ENCODE assay signal across 27 mouse cellular contexts in genomic region chr12:47211417-47212104, GRCm38 (mm10).
DNase-seq lines count a peak whose midpoint lies in the region; ATAC-seq and TF ChIP-seq lines count a peak whose summit lies in the region.
"Had no signal": no experiment of that assay in that cellular context is flagged by ENCODE, and none has a peak within 500 bp of the region (broad histone marks: within the 10 kb centered on the region; RNA-seq: fewer than 3 reads in every experiment).

No protein-coding gene starts in this region.

- CTCF ChIA-PET in Patski (lab: Charles Lee), result no interaction called here

- peak; percentile 74 for DNase-seq in kidney, adult 2 months
- DNase-seq in kidney, adult 18-20 months, result no peak
- no peak for DNase-seq in kidney, postnatal 14 days
- peak; percentile 32 for DNase-seq in kidney, postnatal 0 days (ENCODE audit: low spot score)
- no peak for DNase-seq in kidney, postnatal 4 days
- DNase-seq in Patski (ENCODE audit: low read depth, low spot score), result peak; percentile 30
- DNase-seq: adrenal gland, adult 2 months; adrenal gland, postnatal 10 days; adrenal gland, postnatal 25 days; B cell, adult 2 months; cerebellum, adult 11 months; cerebellum, adult 18-20 months; cerebellum, adult 8-10 months; cerebellum, adult 9-11 months; cerebellum, postnatal 14 days; cerebellum, postnatal 36 days; embryo, embryonic 11 days had no signal

- peak overlapping the region; percentile 78 for H3K27ac ChIP-seq in kidney, adult 2 months (ENCODE audit: insufficient read depth, low read depth, low read length)
- H3K27ac ChIP-seq in kidney, embryonic 15.5 days, result no peak overlapping the region
- no peak overlapping the region for H3K27ac ChIP-seq in kidney, postnatal 0 days
- H3K27ac ChIP-seq: embryonic facial prominence, embryonic 13.5 days; embryonic facial prominence, embryonic 15.5 days; forebrain, embryonic 10.5 days; forebrain, embryonic 12.5 days had no signal

- no peak overlapping the region for H3K4me3 ChIP-seq in kidney, adult 2 months (ENCODE audit: insufficient read depth, low read depth, low read length)
- no peak overlapping the region for H3K4me3 ChIP-seq in kidney, embryonic 15.5 days (replicated peaks)
- H3K4me3 ChIP-seq in kidney, postnatal 0 days (replicated peaks; ENCODE audit: low read depth, low read length), result no peak overlapping the region
- H3K4me3 ChIP-seq: embryonic facial prominence, embryonic 13.5 days; embryonic facial prominence, embryonic 15.5 days; erythroblast, embryonic 14.5 days; forebrain, embryonic 10.5 days; forebrain, embryonic 12.5 days had no signal

- TF ChIP-seq POLR2A in kidney, adult 2 months (IDR thresholded peaks at IDR 0.05; ENCODE audit: low read depth, low read length), result no peak

- in situ Hi-C loops in Patski (cut with MboI; ENCODE audit: low pct_unique_long_range_greater_than_20kb), result no loop called here

- no peaks in the 10 kb centered on the region for H3K27me3 ChIP-seq in kidney, adult 2 months (replicated peaks; ENCODE audit: control insufficient read depth, insufficient read depth, low read length)
- no peaks in the 10 kb centered on the region for H3K27me3 ChIP-seq in kidney, embryonic 15.5 days
- no peaks in the 10 kb centered on the region for H3K27me3 ChIP-seq in kidney, postnatal 0 days (ENCODE audit: insufficient read depth, low read length)
- H3K27me3 ChIP-seq in Patski, result no peaks in the 10 kb centered on the region
- H3K27me3 ChIP-seq: CH12.LX; embryonic facial prominence, embryonic 13.5 days; embryonic facial prominence, embryonic 15.5 days; forebrain, embryonic 12.5 days had no signal

- peaks cover 2% of the 10 kb centered on the region; the same call in 1 of the 2 replicates for H3K4me1 ChIP-seq in kidney, adult 2 months (ENCODE audit: control insufficient read depth, insufficient read depth, low read length)
- H3K4me1 ChIP-seq in kidney, embryonic 15.5 days, result no peaks in the 10 kb centered on the region
- H3K4me1 ChIP-seq in kidney, postnatal 0 days (replicated peaks; ENCODE audit: insufficient read depth, low read length), result no peaks in the 10 kb centered on the region
- H3K4me1 ChIP-seq: embryonic facial prominence, embryonic 13.5 days; embryonic facial prominence, embryonic 15.5 days; forebrain, embryonic 10.5 days; forebrain, embryonic 12.5 days had no signal

- no peak overlapping the region for H3K9ac ChIP-seq in kidney, embryonic 15.5 days
- no peak overlapping the region for H3K9ac ChIP-seq in kidney, postnatal 0 days (ENCODE audit: low read depth, low read length)
- H3K9ac ChIP-seq: embryonic facial prominence, embryonic 13.5 days; embryonic facial prominence, embryonic 15.5 days; forebrain, embryonic 12.5 days had no signal

- TF ChIP-seq CTCF in kidney, adult 2 months (conservative IDR thresholded peaks at IDR 0.05; ENCODE audit: insufficient read depth, insufficient read length, low read depth, low read length), result no peak
- TF ChIP-seq CTCF in kidney, postnatal 0 days (IDR thresholded peaks at IDR 0.05; ENCODE audit: low read depth), result no peak
- no peak for TF ChIP-seq CTCF in Patski (IDR thresholded peaks at IDR 0.05)

- 37% methylated on average over 4 of the region's 4 CpGs for WGBS in kidney, adult 2 months
- WGBS in kidney, embryonic 15.5 days, result 79% methylated on average over 4 of the region's 4 CpGs
- WGBS in kidney, postnatal 0 days, result 71% methylated on average over 4 of the region's 4 CpGs

- H3K36me3 ChIP-seq in kidney, adult 2 months (ENCODE audit: control insufficient read depth, insufficient read depth, low read length), result no peaks in the 10 kb centered on the region
- H3K36me3 ChIP-seq in kidney, embryonic 15.5 days, result no peaks in the 10 kb centered on the region
- no peaks in the 10 kb centered on the region for H3K36me3 ChIP-seq in kidney, postnatal 0 days (ENCODE audit: insufficient read depth, low read length)
- H3K36me3 ChIP-seq: embryonic facial prominence, embryonic 13.5 days; embryonic facial prominence, embryonic 15.5 days; forebrain, embryonic 10.5 days; forebrain, embryonic 12.5 days; G1E had no signal

- no peaks in the 10 kb centered on the region for H3K9me3 ChIP-seq in kidney, embryonic 15.5 days (replicated peaks)
- H3K9me3 ChIP-seq in kidney, postnatal 0 days (replicated peaks; ENCODE audit: low read length), result no peaks in the 10 kb centered on the region
- H3K9me3 ChIP-seq: embryonic facial prominence, embryonic 13.5 days; embryonic facial prominence, embryonic 15.5 days; forebrain, embryonic 10.5 days; forebrain, embryonic 12.5 days; G1E had no signal

- POLR2A ChIA-PET in Patski (lab: Charles Lee), result no interaction called here

- peak; percentile 77 for ATAC-seq in kidney, embryonic 15.5 days (replicated peaks; ENCODE audit: low FRiP score)
- no peak for ATAC-seq in kidney, postnatal 0 days (replicated peaks; ENCODE audit: low FRiP score, low read depth)
- ATAC-seq in Patski, result peak; percentile 88
- ATAC-seq: CD4-positive, CD25-positive, alpha-beta regulatory T cell, adult 4 months; forebrain, embryonic 14.5 days had no signal

- no peak overlapping the region for H3K4me2 ChIP-seq in kidney, embryonic 15.5 days
- H3K4me2 ChIP-seq in kidney, postnatal 0 days (ENCODE audit: low read length), result no peak overlapping the region
- H3K4me2 ChIP-seq: embryonic facial prominence, embryonic 13.5 days; embryonic facial prominence, embryonic 15.5 days; forebrain, embryonic 12.5 days had no signal

Comparison
In these comparisons a context has a peak if more than half of its experiments do, and no peak if none do; other contexts are left out.
1. DNase-seq: peak in kidney, adult 2 months (single experiment), kidney, postnatal 0 days (single experiment) and Patski (single experiment); none in kidney, adult 18-20 months (single experiment), kidney, postnatal 14 days (single experiment) and kidney, postnatal 4 days (0 of 2).